Mouse (Mus musculus) adrenal gland, postnatal 10 days (tissue): ENCODE results near the gene Eif3g. TPM values are rescaled to one million over a fixed set of nuclear protein-coding genes. Genes with fewer than 3 reads are reported as not detected.

Experiments used
- DNase-seq: peaks from one replicate; pipeline ENCODE4 v3.0.0; 2021; ENCODE audit warnings: mixed read lengths
- long read RNA-seq, 2 experiments: library from polyadenylated mRNA; stranded (forward); transcript quantifications; one replicate each; pipeline ENCODE4 v2.0.0; 2021
- total RNA-seq, 2 experiments: library from RNA; stranded (reverse); gene quantifications; 2 replicates each; pipeline ENCODE4 v1.2.3; 2021

Eif3g gene
- 100 to 1,000 TPM; 136 to 143 TPM for total RNA-seq
- long read RNA-seq, experiment 1, transcript Eif3g-201 (11 exons, 1,101 nt), result major isoform, 159 of 180 reads
- long read RNA-seq, experiment 1, partial matches to known transcripts, result 13 of 180 reads
- long read RNA-seq, experiment 1, other reads (novel, unspliced or antisense), result 7 of 180 reads
- long read RNA-seq, experiment 2, transcript Eif3g-201 (11 exons, 1,101 nt), result major isoform, 97 of 109 reads
- long read RNA-seq, experiment 2, partial matches to known transcripts, result 6 of 109 reads
- long read RNA-seq, experiment 2, other reads (novel, unspliced or antisense), result 6 of 109 reads

DNA sequence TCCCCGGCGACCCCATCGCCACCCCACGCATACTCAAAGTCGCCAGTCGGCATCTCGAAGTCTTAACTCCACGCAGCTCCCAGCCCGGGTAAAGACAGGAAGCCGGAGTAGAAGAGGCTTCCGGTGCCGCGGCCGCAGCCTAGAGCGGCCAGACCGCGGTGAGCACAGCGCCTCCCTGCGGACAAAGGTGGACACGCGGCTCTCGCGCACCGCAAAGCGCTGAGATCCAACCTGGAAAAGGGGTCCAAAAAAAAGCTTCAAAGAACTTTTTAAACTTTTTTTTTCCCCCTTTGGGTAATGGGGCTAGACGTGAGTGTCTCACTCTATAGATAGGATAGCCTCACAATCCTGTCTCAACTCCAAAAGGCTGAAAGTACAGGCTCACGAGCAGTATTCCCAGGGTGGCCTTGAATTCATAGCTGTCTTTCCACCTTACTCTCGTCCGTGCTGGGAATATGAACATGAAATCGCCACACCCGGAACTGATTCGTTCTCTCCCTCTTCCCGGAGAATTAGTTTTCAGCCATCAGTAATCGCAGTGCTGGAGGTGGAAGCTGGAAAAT, at the start of gene Eif3g:
Eif3g (minus strand) TSS at position 113 of the 563 bp plus-strand sequence.
- DNase-seq, result peak; percentile 94

DNA sequence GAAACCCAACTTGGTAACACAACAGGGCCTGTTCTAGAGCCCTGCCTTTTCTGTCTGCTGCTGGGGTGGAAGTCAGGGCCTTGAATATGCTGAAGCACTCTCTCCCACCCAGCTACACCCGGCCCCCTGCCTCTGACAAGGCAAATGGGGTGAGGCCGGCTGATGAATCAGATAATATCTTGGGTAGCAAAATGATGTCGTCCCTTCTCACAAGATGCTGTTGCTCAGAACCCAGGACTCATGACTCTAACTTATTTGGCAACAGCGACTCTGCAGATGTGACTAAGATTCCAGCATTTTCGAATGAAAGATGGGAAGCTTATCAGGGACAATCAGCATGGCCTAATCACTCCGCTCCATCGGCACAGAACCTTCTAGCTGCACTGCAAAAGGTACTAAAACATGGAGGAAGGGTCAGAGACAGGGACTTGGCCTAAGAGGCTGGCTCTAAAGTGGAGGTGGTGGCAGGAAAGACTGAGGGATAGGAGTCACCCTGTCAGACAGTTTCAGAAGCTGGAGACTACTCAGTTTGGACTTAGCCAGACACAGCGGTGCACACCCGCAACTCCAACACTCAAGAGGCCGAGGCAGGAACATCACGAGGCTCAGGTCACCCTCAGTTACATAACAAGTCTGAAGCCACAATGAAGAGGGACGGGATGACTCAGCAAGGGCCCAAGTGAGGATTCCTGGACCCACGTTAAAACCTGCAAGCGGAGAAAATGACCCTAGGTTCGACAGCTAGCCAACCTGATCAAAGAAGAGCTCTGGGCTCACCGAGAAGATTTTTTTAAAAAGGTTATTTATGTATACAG, 47.9 kb upstream of the Eif3g start:
- DNase-seq, result peak; percentile 24

DNA sequence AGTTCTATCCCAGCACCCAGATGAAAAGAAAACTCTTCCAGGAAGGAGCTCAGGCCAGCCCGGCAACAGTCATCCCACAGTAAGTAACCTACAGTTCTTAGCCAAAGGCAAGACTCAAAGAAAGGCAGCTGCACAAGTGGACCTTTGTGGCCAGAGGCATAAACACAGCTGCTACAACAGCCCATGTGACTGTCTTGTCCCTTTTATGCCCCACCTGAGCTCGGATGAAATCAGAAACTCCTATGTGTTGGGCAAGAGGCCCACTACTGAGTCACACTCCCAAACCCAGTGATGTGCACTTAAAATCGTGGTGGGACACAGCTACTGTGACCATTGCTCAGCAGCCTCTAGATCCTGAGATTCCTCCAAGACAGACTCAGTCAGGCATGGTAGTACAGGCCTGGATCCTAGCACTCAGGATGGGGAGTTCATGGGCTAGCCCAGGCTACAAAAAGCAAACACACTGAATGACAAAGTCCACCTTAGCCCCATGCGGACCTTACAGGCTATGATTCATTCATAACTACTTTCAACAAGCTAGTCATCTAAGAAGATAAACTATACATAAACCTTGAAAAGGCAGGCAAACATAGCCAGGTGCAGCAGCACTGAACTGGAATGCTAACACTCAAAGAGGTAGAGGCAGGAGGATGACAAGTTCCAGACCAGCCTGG, 46.4 kb upstream of the Eif3g start:
- DNase-seq, result no peak

DNA sequence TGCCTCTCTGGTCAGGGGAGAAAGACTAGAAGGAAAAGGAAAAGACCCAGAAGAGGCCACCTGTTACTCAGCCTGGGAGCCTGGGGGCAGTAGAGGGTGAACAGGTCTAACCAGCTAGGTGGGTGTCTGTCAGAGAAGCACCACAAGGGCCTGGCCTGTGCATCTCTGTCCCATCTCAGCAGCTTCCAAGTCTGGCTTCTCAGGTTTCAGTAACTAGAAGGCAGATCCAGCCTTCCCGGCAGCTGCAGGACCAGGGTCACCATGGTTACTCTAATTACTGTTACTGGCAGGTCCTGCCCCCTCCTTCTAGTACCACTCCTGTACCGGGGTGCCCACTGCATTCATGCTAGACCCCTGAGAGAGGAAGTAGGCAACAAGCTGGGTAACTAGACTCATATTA, 45.5 kb upstream of the Eif3g start:
- no peak for DNase-seq

DNA sequence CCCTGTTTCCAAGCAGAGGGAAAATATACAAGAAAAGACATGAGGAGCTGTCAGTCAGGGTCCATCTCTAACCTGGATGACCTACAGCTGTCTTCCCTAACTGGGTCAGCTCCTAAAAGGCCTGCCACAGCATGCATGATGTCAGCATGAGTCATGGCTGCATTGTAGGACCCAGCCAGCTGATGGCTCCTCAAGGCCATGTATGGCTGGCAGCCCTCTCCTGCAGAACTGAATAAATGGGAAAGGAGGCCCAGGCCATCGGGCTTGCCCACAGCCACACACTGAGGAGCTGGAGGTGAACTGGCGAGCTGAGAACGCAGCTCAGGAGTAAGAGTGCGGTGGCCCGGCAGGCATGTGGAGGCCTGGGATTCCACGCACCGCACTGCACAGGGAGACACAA, 45.0 kb upstream of the Eif3g start:
- peak; percentile 77 for DNase-seq

DNA sequence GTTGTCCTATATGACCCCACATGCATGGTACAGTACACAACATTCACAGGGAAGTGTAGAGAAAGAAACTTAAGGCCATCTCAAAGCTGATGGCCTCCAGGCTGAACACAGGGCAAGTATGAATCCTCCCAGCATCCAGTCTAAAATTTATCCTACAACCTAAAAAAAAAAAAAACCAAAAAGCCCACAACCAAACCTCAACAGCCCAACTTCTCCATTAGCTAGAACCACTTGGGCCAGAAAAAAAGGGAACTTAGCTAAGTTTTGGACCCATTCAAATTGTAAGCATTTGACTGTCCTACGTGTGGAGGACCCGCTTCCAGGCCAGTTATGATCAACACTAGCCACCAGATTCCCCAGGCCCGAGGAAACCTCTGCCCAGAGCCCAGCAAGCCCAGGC, 24.8 kb upstream of the Eif3g start:
- no peak for DNase-seq

DNA sequence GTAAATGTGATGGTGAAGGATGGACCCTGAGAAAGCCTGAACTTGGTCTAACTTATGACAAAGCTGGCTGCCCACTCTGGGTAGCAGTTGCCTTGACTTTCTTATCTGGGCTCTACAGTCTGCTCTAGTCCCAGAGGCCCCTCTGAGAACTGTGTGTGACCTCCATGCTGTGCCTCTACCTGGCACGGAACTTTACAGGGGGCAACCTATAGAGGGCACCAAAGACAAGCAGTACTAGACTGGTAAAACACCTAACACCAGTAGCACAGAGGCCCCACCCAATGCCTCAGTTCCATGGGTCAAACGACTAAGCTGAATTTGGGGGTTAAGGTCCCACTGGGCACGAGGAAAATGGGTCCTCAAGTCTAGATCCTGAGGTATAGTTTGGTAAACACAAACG, 17.7 kb upstream of the Eif3g start:
- DNase-seq, result peak; percentile 41

DNA sequence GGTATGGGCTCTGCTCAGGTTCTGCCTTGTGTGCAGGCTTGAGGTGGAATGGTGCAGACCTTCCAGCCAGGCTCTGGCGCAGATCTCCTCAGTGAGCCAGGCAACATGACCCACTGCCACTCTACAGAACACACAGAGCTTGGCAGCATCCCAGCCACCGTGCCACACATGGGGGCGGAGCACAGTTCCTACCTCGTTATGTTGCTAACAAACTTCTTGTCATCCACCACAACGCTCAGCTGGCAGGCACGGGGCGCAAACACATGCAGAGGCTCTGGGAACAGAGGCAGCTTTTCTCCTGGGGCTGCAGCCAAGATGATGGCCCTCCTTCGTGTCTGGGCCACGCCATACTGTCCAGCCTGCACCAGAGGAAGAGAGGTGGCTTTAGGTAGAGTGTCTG, 11.5 kb upstream of the Eif3g start:
- DNase-seq, result no peak

DNA sequence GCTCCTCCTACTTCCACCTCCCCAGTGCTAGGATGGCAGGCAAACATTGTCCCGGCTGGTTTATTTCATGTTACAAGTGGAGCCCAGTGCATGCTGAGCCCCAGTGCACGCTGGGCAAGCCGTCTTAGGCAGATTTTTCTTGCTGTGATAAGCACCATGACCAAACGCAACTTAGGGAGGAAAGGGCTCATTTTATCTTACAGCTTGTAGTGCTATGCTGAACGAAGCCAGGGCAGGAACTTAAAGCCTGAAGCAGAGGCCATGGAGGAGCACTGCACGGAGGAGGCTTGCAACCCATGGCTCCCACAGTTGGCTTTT, 3.7 kb upstream of the Eif3g start:
- DNase-seq, result no peak

DNA sequence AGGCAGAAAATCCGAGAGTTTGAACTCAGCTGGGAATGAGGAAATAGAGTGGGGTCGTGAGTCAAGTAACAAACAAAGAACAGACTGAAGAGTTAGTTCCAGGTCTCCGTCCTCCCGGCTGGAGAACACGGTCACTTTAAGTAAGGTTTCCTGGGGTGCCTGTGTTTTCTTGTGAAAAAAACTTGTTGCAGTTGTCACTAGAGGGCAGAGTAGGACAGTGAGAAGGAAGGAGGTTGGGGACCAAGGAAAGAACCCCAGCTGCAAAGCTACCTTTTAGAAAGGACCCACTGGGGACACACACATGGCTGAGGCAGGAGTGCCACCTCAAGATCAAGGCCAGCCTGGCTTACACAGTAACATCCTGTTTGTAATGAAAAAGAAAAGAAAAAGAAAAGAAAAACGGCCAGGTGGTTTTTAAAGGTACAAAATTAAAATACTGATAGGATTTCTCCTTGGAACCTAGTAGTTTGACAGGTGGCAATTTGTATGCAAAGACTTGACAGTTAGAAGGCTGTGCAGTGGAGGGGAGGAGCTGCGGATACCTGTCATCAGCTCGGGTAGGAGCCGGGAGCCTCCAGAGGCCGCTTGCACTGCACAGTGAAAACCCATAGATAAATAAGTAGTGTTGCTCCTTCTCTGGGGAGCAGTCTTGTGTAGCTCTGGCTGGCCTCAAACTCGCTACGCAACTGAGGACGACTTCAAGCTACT, 3.2 kb upstream of the Eif3g start:
- peak; percentile 55 for DNase-seq

DNA sequence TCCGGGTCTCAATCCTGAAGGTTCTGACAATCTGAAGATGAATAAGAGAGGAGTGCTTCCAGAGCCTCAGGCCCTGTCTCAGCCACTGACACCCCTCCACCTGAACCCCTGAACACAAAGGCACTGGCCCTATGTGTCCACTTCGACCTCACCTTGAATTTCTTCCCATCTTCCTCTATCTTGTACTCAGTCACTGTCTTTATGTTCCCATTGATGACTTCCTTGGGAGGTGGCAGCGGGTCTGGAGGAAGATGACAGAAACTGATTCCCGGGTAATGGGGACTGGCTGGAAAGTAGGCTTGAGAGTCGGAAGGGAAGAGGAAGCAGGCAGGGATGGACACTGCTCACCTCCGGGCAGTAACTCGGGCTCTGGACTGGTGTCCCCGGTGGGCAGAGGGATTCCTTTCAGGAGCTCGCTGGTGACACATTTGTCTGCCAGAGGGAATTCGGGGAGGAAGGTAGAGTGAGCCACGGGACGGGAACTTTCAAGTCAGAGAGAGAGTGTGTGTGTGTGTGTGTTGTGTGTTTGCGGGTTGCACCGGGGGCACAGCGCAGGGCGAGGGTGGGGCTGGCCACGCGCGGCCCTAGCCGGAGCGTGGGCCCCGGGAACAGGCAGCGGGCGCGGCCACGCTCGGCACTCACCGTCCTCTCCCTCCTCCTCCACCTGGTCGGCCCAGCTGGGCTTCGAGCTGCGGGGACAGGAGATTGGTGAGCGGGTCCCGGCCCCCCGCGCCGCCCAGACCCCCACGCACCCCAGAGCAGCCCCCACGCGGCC, 500 bp downstream of the Eif3g start:
- DNase-seq, result no peak

DNA sequence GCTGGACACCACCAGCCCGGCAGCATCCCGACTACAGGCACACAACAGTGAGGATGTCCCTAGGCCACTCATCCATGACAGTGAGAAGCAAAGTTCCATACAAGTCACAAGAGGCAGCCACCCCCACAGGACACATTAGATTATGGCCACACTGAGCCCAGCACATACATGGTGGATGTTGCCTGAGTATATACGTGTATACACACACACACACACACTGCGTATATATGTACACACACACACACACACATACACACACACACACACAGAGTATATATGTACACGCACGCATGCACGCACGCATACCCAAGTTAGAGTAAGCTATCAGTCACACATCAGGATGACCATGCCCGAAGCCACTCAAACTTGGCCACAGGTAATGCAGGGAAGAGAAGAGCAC, 3.0 kb downstream of the Eif3g start:
- no peak for DNase-seq

DNA sequence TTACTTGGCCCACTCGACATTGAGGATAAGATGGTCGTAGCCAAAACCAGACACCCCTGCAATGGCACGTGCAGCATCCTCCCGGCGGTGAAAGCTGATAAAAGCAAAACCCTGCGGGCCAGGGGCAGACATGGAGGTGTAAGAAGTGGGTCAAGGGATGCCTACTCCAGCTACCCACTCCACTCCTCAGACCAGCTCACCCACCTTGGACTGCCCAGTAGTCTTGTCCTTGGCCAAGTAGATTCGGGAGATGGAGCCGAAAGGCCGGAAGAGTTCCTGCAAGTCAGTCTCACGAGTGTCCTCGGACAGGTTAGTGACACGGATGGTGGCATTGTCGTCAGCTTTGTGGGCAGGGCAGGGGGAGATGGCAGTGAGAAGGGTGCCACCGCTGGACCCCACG, 3.8 kb downstream of the Eif3g start:
- no peak for DNase-seq

DNA sequence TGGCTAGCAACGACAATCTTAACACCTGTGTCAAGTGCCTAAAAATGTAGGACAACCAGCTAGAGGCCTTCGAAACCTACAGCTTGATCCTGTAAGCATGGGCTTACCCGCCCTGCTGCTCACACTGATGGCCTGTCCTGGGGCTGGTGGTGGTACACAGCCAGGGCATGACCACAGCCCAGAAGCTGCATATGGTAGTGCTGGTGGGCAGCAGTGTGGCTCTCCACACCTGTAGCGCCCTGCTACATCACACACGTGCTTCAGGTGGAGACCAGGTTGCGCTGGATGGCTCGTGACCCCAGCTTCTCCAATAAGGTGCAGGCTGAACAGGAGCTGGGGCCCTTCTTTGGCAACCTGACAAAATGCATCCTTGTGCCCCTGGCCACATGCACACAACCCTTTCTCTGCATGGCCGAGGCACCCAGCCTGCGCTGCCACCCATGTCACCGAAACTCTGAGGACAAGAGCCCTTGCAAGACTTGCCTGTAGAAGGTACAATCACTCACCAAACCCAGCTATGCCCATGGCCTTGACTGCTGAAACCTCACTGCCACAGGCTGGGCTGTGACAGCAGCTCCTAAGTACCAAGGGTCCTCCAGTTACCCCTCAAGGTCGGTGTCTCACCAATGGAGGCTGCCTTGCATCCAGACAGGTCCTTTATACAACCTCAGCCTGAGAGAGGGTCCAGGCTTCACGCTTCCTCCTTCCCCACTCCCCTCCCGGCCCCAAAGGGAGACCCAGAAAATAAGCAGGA, 4.7 kb downstream of the Eif3g start:
- DNase-seq, result no peak

DNA sequence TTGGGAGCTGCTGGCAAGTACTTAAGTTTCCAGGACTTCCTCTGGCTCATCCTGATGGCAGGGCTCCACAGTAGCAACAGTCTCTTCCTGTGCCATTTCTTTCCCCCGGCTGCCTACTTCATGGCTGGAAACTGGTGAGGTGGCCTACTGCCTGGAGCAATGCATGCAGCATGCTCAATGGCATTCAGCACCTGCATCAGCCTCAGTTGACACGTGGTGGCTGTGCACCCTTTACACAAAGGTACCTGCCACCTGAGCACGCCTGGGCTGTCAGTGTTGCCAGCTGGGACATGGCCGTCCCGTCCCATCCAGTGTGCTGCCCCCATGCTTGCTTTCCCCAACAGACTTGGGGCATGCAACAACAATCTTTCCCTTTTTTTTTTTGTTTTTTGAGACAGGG, 5.4 kb downstream of the Eif3g start:
- no peak for DNase-seq

DNA sequence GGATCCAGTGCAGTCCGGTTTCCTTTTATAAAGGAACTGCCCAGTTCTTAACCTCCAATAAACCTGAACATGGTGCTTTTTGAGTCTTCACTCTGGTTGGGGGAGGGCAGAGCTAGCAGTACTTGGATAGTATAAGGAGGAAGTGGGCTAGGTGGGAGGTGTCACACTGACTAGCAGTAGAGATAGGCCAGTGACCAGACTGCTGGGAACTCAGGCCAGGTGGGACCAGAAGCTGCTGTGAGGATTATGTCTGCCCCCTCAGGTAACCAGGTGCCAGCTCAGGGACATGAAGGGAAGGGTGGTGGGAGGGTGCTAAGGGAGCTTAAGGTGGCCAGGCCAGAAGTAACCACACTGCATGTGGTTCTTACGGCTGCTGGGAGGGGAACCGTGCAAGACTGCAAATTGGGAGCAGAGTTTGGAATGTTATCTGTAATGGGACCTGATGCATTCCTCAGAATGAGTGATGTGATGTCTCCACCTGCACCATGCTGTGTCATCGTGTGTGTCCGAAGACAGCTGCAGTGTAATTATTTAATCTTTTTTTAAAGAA, 6.2 kb downstream of the Eif3g start:
- DNase-seq, result no peak

DNA sequence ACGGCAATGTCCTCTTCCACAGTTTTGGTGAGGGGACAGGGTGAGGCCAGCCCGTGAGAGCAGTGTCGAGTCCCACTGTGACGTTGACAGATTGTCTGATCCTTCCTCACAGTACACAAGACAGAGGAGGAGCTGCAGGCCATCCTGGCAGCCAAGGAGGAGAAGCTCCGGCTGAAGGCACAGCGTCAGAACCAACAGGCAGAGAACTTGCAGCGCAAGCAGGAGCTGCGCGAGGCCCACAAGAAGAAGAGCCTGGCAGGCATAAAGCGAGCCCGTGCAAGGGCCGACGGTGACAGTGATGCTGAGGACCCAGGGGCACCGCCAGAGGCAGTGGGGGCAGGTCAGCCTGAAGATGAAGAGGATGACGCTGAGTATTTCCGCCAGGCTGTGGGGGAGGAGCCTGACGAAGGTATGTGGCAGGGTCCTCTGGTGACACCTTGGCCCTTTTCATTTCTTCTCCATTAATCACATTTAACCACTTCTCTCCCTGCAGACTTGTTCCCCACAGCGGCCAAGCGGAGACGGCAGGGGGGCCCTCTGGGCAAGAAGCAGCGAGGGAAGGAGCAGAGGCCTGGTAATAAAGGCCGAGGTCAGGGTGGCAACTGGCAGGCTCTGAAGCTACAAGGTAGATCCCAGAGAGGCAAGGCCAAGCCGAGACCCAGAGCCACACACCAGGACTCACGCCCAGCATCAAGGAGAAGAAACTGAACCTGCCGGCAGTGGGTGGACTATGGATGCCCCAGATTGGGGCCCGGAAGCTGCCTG, 6.9 kb downstream of the Eif3g start:
- no peak for DNase-seq

DNA sequence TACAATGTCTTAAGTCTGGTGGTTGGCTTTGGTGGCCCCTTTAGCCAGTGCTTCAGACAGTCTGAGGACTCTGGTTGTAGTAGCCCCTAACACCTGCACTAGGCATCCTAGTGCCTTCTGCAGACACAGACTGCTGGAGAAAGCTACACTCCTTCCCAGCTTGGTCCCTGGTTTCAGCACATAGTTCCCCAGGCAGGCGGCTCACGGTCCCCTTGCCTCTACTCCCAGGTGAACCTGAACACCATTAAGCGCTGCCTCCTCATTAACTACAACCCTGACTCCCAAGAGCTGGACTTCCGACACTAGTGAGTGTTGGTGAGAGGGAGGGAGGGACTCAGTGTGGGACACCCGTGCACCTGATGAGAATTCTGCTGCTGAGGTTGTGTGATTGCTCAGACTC, 8.0 kb downstream of the Eif3g start:
- no peak for DNase-seq

DNA sequence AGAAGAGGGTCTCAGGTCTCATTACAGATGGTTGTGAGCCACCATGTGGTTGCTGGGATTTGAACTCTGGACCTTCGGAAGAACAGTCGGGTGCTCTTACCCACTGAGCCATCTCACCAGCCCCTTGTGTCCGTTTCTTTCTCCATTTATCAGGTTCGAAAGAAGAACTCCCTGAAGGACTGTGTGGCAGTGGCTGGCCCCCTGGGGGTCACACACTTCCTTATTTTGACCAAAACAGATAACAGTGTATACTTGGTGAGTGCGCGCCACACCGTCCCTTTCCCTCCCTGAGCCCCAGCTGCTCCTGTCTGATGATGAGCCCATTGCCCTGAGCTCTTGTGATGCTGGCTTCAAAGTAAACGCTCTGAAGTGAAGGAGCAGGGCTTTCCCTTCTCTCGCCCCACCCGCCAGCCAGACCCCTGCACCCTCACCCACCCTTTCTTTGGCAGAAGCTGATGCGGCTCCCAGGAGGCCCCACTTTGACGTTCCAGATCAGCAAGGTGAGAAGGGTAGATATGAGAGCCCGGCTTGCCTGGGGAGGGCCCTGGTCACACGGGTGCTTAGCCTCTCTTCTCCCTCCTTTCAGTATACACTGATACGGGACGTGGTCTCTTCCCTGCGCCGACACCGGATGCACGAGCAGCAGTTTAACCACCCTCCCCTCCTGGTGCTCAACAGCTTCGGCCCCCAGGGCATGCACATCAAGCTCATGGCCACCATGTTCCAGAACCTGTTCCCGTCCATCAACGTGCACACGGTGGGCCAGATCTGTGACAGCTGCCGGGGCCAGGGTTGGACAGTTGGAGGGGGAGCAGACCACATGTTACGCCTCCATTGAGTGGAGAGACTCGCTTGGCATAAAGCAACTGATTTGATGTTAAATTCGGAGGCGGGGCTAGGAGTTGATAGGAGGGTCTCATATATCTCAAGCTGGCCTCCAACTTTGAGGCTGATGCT, 9.0 kb downstream of the Eif3g start:
- no peak for DNase-seq
